Mouse (Mus musculus): ENCODE results near the gene Gabbr1. TPM values are rescaled to one million over a fixed set of nuclear protein-coding genes. Genes with fewer than 3 reads are reported as not detected.
A peak's percentile ranks its signal among the peaks of the same experiment; 100 is the strongest.
"Not testable (repeated sequence)": the region's sequence is repeated elsewhere in the genome, so short reads cannot be mapped to it uniquely, and the experiment has no call there.

The Gabbr1 gene
- polyA plus RNA-seq, 1 experiment from 2014 or later = 94.9 TPM

DNA sequence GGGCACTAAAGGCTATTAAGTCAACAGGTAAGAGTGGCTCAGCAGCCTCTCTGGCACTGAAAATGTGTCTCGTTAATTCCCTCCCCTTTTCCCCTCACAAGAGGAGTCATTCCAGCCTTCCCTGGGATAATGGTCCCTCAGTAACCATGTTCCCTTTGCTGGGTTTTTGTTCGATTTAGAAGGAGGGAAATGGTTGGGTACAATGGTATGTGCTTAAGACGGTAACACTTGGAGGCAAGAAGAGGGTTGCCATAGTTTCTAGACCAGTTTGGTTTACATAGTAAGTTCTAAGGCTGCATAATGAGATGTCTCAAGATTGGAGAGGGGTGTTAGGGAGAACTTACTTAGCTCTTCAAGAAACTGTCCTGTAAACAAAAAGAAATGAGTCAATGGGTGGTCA, 34.0 kb upstream of the Gabbr1 start:
- no peaks in the 10 kb centered on the region for H3K27me3 ChIP-seq (ENCODE audit: control insufficient read depth, insufficient read depth, low read depth, low read length)
- no peak overlapping the region for H3K27ac ChIP-seq (ENCODE audit: low read length)
- peaks cover 9% of the 10 kb centered on the region; the same call in 1 of the 2 replicates for H3K4me1 ChIP-seq (ENCODE audit: control insufficient read depth, insufficient read depth, low read length)
- no peak for ATAC-seq
- WGBS = 82% methylated on average over 3 of the region's 3 CpGs
- peaks cover 38% of the 10 kb centered on the region for H3K36me3 ChIP-seq (ENCODE audit: control insufficient read depth, insufficient read depth, low read length)
- H3K4me3 ChIP-seq (ENCODE audit: low read depth, low read length) = no peak overlapping the region
- no peak overlapping the region for H3K4me2 ChIP-seq (ENCODE audit: low read length)
- H3K9ac ChIP-seq (ENCODE audit: low read depth, low read length) = no peak overlapping the region
- H3K9me3 ChIP-seq (replicated peaks; ENCODE audit: control insufficient read depth, low read length, poor library complexity, severe bottlenecking) = no peaks in the 10 kb centered on the region

- Histone ChIP-seq H3K9ac (ENCODE audit: low read depth, low read length) (no peak overlapping the region), H3K9me3 (replicated peaks; ENCODE audit: control insufficient read depth, low read length, poor library complexity, severe bottlenecking) (no peaks in the 10 kb centered on the region), H3K27me3 (ENCODE audit: control insufficient read depth, insufficient read depth, low read depth, low read length) (no peaks in the 10 kb centered on the region), H3K4me1 (ENCODE audit: control insufficient read depth, insufficient read depth, low read length) (peaks cover 9% of the 10 kb centered on the region; the same call in 1 of the 2 replicates), H3K4me2 (ENCODE audit: low read length) (no peak overlapping the region), H3K36me3 (ENCODE audit: control insufficient read depth, insufficient read depth, low read length) (peaks cover 36% of the 10 kb centered on the region), H3K4me3 (ENCODE audit: low read depth, low read length) (no peak overlapping the region), H3K27ac (ENCODE audit: low read length) (no peak overlapping the region)
- no peak for ATAC-seq
- WGBS = 81% methylated on average over 5 of the region's 5 CpGs
These were observed 33.6 kb upstream of the Gabbr1 start for GRCm38 (mm10) chr17:37012141-37012540.

GRCm38 (mm10) chr17:37016333-37016732, 29.4 kb upstream of the Gabbr1 start:
- no peak for ATAC-seq
- Histone ChIP-seq H3K27me3 (ENCODE audit: control insufficient read depth, insufficient read depth, low read depth, low read length) (no peaks in the 10 kb centered on the region), H3K27ac (ENCODE audit: low read length) (no peak overlapping the region), H3K4me2 (ENCODE audit: low read length) (no peak overlapping the region), H3K9me3 (replicated peaks; ENCODE audit: control insufficient read depth, low read length, poor library complexity, severe bottlenecking) (no peaks in the 10 kb centered on the region), H3K4me1 (ENCODE audit: control insufficient read depth, insufficient read depth, low read length) (peaks cover 6% of the 10 kb centered on the region; the same call in 1 of the 2 replicates), H3K4me3 (ENCODE audit: low read depth, low read length) (no peak overlapping the region), H3K36me3 (ENCODE audit: control insufficient read depth, insufficient read depth, low read length) (peaks cover 7% of the 10 kb centered on the region; the same call in 1 of the 2 replicates), H3K9ac (ENCODE audit: low read depth, low read length) (no peak overlapping the region)

- no peak for ATAC-seq
- Histone ChIP-seq H3K4me2 (ENCODE audit: low read length) (no peak overlapping the region), H3K27ac (ENCODE audit: low read length) (no peak overlapping the region), H3K4me1 (ENCODE audit: control insufficient read depth, insufficient read depth, low read length) (no peaks in the 10 kb centered on the region), H3K27me3 (ENCODE audit: control insufficient read depth, insufficient read depth, low read depth, low read length) (no peaks in the 10 kb centered on the region), H3K9me3 (replicated peaks; ENCODE audit: control insufficient read depth, low read length, poor library complexity, severe bottlenecking) (no peaks in the 10 kb centered on the region), H3K4me3 (ENCODE audit: low read depth, low read length) (no peak overlapping the region), H3K9ac (ENCODE audit: low read depth, low read length) (no peak overlapping the region), H3K36me3 (ENCODE audit: control insufficient read depth, insufficient read depth, low read length) (peaks cover under 1% of the 10 kb centered on the region; the same call in 1 of the 2 replicates)
- 86% methylated on average over 3 of the region's 3 CpGs for WGBS
These were observed 27.4 kb upstream of the Gabbr1 start for GRCm38 (mm10) chr17:37018328-37018727.

DNA sequence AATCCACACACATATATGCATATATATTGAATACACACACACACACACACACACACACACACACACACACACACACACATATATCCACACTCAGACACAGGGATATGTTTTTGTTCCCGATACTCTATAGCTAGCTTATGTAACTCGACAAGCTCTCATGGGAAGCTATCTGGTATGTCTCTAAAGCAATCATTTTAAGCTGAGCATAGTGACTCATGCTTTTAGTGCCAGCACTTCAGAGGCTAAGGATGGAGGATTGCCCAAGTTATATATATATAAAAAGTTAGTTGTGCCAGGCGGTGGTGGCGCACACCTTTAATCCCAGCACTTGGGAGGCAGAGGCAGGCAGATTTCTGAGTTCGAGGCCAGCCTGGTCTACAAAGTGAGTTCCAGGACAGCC, 26.5 kb upstream of the Gabbr1 start:
- H3K4me2 ChIP-seq (ENCODE audit: low read length); ATAC-seq; H3K4me1 ChIP-seq (ENCODE audit: control insufficient read depth, insufficient read depth, low read length); H3K36me3 ChIP-seq (ENCODE audit: control insufficient read depth, insufficient read depth, low read length); H3K27me3 ChIP-seq (ENCODE audit: control insufficient read depth, insufficient read depth, low read depth, low read length); H3K4me3 ChIP-seq (ENCODE audit: low read depth, low read length); H3K27ac ChIP-seq (ENCODE audit: low read length); H3K9ac ChIP-seq (ENCODE audit: low read depth, low read length); H3K9me3 ChIP-seq (replicated peaks; ENCODE audit: control insufficient read depth, low read length, poor library complexity, severe bottlenecking): not testable (repeated sequence)
- WGBS = 91% methylated on average over 5 of the region's 5 CpGs

DNA sequence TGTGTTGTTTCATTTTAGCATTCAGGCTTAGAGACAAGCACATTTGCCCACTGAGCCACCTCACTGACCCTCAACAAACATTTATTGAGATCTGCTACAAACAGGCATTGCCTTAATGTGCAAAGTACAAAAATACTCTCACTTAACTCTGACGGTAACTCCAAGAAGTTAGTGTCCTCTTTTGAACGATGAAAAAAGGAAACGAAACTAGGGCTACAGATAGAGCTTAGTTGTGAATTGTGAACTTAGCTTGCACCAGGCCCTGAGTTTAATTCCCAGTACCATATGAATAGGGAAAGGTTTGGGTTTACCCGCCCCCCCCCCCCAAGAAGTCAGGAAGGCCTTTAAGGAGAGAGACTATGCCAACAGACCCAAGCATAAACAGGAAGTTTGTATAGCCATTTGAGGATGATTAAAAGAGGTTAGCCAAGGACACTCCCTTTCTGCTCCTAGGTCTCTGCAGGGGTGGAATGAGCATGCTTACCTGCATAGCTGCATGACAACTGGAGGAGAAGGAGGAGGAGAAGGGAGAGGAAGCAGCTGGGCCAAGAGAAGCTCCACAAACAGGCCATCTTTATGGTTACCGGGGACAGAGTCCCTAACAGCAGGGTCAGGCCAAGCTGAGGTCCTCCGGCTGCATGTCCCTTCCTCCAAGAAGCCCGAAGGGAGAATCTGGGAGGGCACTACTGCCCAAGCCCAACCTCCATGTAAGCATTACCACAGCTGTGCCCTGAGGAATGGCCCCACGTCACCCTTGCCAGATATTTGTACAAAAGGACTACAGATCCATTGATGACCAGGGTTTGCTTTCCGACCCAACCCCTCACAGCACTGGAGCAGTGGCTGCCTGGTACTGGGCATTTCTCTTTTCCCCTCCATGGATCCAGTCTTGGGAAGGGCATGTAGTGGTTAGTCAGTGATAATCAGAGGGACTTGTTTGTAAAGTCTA, 22.9 kb upstream of the Gabbr1 start, which contains the start of gene Mog:
TSS of gene Mog (minus strand) at position 771 of the 949 bp plus-strand sequence.
- no peak within 1 kb of the TSS for H3K9ac ChIP-seq (ENCODE audit: low read depth, low read length)
- no peak within 1 kb of the TSS for H3K4me2 ChIP-seq (ENCODE audit: low read length)
- H3K36me3 ChIP-seq (ENCODE audit: control insufficient read depth, insufficient read depth, low read length) = no peaks in the 10 kb centered on the region
- no peak for ATAC-seq
- H3K4me1 ChIP-seq (ENCODE audit: control insufficient read depth, insufficient read depth, low read length) = peaks cover 4% of the 10 kb centered on the region; the same call in 1 of the 2 replicates
- H3K4me3 ChIP-seq (ENCODE audit: low read depth, low read length) = no peak within 1 kb of the TSS
- H3K27me3 ChIP-seq (ENCODE audit: control insufficient read depth, insufficient read depth, low read depth, low read length) = no peaks in the 10 kb centered on the region
- no peaks in the 10 kb centered on the region for H3K9me3 ChIP-seq (replicated peaks; ENCODE audit: control insufficient read depth, low read length, poor library complexity, severe bottlenecking)
- 75% methylated on average over 9 of the region's 9 CpGs for WGBS
- no peak within 1 kb of the TSS for H3K27ac ChIP-seq (ENCODE audit: low read length)

DNA sequence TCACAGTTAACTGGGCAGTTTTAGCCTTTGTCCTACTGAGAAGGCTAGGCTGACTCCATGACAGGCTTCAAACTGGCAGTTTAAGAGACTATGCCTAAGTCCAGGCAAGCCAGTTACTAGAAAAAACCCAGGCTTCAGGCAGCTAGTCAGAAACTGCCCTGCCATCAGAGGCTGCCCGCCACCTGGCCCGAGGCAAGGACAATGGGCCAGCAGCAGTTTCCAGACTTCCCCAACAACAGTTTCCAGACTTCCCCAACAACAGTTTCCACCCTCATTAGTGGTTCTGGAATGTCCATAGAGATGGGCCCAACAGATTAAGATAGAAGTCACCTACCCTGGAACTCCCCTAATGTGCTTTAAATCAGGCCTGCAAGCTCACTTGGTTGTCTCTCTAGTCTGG, 19.3 kb upstream of the Gabbr1 start:
- ATAC-seq = no peak
- Histone ChIP-seq H3K27ac (ENCODE audit: low read length) (no peak overlapping the region), H3K9ac (ENCODE audit: low read depth, low read length) (no peak overlapping the region), H3K9me3 (replicated peaks; ENCODE audit: control insufficient read depth, low read length, poor library complexity, severe bottlenecking) (no peaks in the 10 kb centered on the region), H3K4me2 (ENCODE audit: low read length) (no peak overlapping the region), H3K4me3 (ENCODE audit: low read depth, low read length) (no peak overlapping the region), H3K36me3 (ENCODE audit: control insufficient read depth, insufficient read depth, low read length) (no peaks in the 10 kb centered on the region), H3K27me3 (ENCODE audit: control insufficient read depth, insufficient read depth, low read depth, low read length) (no peaks in the 10 kb centered on the region), H3K4me1 (ENCODE audit: control insufficient read depth, insufficient read depth, low read length) (peaks cover 4% of the 10 kb centered on the region; the same call in 1 of the 2 replicates)
- 75% methylated on average over 2 of the region's 2 CpGs for WGBS

GRCm38 (mm10) chr17:37027486-37027885, 18.3 kb upstream of the Gabbr1 start:
- Histone ChIP-seq H3K9me3 (replicated peaks; ENCODE audit: control insufficient read depth, low read length, poor library complexity, severe bottlenecking) (no peaks in the 10 kb centered on the region), H3K27ac (ENCODE audit: low read length) (peak overlapping the region; percentile 98), H3K36me3 (ENCODE audit: control insufficient read depth, insufficient read depth, low read length) (no peaks in the 10 kb centered on the region), H3K4me3 (ENCODE audit: low read depth, low read length) (no peak overlapping the region), H3K4me1 (ENCODE audit: control insufficient read depth, insufficient read depth, low read length) (peaks cover 4% of the 10 kb centered on the region; the same call in 1 of the 2 replicates), H3K9ac (ENCODE audit: low read depth, low read length) (no peak overlapping the region), H3K4me2 (ENCODE audit: low read length) (no peak overlapping the region), H3K27me3 (ENCODE audit: control insufficient read depth, insufficient read depth, low read depth, low read length) (no peaks in the 10 kb centered on the region)
- WGBS = 95% methylated on average over 4 of the region's 4 CpGs
- no peak for ATAC-seq

DNA sequence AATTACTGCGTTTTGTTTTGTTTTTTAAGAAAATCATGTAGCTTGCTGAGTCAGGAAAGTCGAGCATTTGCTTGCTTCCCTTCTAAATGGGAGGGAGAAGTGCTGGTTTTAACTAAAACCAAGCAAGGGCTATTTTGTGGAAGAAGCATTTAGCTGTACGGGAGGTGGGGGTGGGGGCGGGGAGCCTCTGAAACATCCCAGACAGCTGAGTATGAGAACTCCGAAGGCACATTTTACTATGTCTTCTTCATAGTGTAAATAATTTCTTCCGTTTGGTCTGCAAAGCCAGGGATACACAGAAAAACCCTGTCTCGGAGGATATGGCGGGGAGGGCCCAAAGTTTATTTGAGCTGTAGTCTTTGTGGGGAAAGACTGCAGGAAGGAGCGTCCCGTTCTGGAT, 17.6 kb upstream of the Gabbr1 start:
- Histone ChIP-seq H3K36me3 (ENCODE audit: control insufficient read depth, insufficient read depth, low read length) (no peaks in the 10 kb centered on the region), H3K9me3 (replicated peaks; ENCODE audit: control insufficient read depth, low read length, poor library complexity, severe bottlenecking) (no peaks in the 10 kb centered on the region), H3K4me2 (ENCODE audit: low read length) (peak overlapping the region; percentile 47), H3K27ac (ENCODE audit: low read length) (peak overlapping the region; percentile 98), H3K4me1 (ENCODE audit: control insufficient read depth, insufficient read depth, low read length) (peaks cover 4% of the 10 kb centered on the region; the same call in 1 of the 2 replicates), H3K4me3 (ENCODE audit: low read depth, low read length) (peak overlapping the region; percentile 44), H3K9ac (ENCODE audit: low read depth, low read length) (peak overlapping the region; percentile 45), H3K27me3 (ENCODE audit: control insufficient read depth, insufficient read depth, low read depth, low read length) (no peaks in the 10 kb centered on the region)
- peak; percentile 32; the same call in 1 of the 2 replicates for ATAC-seq
- WGBS = 3% methylated on average over 10 of the region's 10 CpGs

Measured in midbrain, embryonic 16.5 days (tissue).